Mouse (Mus musculus): ENCODE measurements around the gene Pigc.

The Pigc gene

DNA sequence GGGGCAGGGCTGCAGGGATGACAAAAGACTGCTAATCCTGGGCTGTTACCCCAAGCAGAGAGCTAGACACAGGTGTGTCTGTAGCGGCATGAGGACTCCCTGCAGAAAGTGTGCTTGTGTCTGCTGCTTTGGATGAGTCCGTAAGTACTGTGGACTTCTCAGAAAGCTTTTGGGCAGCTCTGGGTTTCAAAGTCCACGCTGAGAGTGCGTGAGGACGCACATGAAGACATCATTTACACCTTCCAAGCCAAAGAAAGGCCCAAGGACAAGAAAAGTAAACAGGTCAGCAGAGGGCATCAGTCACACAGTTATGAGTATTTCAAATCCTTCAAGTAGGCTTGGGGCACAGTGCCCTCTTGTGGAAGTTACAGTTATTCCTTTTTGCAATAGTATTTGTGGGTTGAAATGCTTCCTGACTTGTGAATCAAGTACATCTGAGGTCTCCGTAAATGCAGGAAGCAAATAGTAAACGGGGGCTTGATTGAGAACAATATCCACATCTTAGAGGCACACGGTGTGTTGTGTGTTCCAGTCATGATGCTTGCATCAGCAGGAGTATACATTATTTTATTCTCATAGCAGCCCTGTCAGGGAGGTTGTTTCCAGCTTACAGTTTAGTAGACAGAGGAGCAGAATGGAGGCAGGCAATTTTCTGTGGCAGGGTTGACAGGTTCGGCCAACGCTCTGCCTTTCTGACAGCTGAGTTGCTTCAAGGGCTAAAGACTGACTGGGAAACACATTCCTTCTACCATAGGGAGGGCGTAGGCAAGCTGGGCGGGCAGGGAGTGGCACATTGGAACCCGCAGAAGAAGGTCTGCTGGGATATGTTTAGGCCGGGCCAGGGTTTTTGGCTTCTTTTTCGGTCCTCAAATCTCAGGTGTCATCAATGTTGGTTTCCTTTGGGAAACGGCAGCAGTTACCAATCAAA, 7.5 kb downstream of the Pigc start:
- DNase-seq, result peak; percentile 87

DNA sequence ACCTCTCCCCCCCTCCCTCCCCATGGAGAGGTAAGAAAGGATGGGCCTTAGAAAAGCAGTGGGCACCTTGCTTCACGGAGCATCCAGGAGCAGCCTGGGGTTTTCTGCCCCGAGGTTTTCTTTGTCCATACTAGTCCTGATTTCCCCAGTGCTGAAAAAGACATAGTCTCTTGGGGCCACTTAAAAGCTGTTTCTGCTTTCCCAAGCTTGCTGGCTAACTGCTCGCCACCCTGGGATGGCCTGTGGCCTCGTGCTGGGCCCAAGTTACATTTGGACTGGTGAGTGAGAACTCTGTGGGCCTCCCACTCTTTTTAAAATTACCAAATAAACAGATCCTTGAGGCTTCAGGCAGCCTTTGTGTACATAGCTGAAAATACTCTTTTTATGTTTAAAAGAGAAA, 8.3 kb downstream of the Pigc start:
- DNase-seq, result no peak

DNA sequence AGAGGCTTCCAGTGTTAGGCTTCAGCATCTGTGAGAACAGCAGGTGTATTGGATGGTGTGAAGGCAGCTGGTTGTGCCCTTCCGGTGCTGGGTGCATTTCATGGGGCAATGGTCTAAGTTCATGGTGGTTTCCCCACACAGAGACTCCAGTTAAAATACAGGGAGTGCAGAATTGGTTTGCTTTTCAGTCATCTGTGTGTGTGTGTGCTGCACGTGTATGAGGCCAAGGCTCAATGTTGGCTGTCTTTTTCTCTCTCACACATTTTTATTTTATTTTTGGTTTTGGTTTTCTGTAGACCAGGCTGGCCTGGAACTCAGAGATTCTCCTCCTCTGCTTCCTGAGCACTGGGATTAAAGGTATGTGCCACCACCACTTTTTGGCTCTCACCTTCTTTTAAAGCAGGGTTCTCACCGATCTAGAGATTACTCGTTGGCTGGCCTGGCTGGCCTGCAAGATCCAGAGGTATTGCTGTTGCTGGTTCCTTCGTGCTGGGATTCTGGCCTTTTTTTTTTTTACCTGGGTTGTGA, 9.3 kb downstream of the Pigc start:
- DNase-seq, result no peak

DNA sequence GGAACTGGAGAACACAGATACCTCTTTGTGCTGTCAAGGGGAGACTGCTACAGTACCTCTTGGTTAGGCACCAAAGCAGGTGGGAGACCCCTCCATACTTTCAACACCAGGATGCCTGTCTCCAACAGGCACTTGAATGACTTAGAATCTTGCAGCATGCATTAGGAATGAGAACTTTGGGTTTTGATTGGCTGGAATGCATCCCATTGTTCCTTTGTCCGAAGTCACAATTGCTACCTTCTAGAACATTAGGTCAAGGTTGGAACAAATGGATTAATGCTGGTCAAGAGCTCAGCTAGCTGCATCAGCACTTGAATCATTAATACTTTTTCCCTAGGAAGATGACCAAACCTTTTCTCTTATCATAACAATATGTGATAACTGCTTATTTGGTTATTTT, 10.6 kb downstream of the Pigc start, which contains the start of gene 4930558K02Rik:
TSS of gene 4930558K02Rik (minus strand) at position 101 of the 400 bp plus-strand sequence.
- no peak for DNase-seq

DNA sequence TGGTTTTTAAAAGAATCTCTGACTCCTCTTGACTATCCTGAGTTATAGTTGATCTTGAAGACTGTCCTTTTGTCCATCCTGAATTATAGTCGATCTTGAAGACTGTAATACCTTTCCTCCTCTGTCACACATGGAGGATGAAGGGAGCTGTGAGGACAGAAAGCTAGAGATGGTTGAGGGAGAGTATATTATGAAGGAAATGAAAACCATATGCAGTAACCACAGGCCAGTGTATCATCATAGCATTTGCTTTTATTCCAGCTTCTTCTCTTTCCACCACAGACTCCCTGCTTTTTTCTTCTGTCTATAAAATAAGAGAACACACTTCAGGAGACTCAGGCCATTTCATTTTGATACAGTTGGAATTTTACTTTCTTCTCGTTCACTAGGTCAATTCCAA, 11.1 kb downstream of the Pigc start:
- DNase-seq, result no peak

DNA sequence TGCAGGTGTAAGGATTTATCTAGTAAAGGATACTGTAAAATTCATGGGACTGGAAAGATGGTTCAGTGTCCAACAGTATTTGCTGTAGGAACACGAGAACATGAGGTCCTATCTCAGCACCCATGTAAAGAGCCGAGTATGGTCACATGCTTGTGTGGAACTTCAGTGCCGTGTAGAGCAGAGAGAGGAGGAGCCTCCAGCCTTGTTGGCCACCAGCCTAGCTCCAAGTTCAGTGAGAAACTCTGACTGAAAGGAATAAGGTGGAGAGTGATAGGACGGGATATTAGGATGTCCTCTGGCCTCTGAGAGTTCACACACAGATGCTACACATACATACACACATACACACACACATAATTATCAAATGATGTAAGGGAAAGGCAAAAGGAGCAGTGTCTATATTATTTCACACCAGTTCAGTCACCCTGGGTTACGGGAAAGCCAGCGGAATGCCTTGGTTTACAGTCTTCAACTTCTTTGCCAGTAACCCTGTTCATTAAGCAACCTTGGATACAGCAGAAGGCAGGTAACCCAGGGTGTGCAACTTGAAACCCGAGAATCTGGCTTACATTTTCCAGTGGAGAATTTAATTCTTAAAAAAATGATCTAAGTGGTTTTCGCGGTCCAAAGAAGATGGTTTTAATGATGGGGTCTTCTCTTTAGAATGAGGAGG, 11.8 kb downstream of the Pigc start:
- DNase-seq, result no peak

DNA sequence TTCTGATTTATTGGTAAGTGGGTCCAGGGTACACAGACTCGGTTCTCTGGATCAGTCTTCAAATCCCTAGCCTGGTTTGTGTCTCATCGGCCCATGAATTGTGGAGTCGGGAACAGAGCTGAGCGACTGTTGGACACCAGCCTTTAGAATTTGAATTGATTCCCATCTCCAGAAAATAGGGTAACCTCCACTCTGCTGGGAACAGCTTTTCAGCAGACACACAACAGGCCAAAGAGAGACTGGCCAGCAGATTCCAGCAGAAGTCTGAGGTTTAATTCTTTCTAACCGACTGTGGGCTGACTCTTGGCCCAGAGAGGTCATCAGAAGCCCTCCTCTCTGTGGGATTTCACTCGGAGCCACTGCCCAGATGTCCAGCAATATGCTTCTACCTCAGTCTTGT, 14.5 kb downstream of the Pigc start:
- no peak for DNase-seq

DNA sequence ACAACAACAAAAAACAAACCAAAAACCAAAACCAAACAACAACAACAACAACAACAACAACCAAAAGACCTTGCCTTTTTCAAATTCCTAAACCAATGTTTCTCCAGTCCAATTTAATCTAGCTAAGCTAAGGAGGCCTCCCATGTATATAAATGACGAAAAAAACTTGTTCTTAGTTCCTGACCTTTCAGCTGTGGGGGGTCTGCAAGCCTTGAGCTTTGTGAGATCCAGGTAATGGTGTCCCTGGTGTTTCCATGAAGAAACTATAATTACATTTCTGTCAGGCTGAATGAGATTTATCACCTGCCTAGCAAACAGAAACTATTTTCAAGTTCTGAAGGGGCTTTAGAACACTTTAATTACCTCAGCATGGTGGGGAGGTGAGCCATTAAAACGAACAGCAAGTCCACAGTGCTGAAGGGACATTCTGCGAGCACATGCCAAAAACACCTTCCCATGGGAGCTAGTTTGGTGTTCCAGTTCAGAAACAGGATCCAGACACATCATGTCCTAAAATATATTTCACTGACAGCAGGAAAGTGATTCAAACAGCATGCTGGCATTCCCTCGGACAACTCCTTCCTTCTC, 15.1 kb downstream of the Pigc start:
- DNase-seq, result no peak

DNA sequence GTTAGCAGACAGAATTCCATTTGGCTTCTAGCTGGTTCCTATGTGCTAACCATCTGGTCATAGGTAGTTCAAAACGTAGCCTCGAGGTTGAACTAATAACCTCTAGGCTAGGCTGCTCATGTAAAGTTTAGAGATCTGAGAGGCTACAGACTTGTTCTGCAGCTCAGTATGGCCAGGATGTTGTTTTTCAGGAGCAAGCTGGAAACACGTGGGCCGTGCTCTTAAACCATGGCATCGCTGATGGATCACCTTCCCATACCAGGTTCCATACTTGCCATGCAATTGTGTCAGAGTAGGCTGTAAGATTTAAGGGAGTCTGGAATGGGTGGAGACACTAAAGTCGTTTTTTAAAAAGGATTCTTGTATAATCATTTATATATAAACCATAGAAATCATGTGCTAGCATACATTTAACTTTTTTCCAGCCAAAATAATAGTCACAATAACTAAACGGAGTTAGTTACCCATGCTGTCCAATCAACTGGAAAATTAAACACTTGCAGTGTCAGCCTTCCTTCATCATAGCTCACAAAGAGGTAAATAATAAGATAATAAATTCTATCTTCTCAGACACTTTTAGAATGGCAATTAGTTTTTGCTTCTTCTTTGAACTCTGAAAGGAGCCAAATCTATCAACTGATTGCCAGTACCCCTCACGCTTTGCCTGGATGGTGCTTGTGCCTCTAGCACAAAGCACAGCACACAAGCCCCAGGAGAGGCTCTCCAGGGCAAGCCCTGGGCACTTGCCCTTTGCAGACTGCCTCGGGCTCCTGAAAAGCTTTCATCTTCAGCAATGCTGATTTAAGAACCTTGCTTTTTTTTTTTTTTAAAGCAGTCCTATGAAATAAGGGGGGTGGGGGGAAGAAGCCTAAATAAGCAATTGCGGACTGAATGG, 21.9 kb downstream of the Pigc start:
- DNase-seq, result no peak

DNA sequence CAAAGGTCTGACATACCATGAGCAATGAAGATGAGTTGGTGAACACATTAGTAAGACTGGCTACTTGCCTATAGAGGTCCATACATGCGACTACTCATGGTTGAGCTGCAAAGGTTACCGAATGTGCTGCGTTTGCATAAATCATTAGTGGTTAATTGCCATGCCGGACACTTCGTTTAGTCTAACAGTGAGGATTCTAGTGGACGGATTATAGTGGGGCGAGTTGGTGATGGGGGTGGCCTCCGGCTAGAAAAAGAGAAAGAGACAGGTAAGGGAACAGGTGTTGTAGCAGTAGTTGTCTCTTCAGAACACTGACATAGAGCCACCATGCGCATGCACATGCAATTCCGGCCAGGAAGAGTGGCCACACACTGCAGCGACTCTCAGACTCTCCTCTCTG, 22.9 kb downstream of the Pigc start:
- DNase-seq, result no peak

DNA sequence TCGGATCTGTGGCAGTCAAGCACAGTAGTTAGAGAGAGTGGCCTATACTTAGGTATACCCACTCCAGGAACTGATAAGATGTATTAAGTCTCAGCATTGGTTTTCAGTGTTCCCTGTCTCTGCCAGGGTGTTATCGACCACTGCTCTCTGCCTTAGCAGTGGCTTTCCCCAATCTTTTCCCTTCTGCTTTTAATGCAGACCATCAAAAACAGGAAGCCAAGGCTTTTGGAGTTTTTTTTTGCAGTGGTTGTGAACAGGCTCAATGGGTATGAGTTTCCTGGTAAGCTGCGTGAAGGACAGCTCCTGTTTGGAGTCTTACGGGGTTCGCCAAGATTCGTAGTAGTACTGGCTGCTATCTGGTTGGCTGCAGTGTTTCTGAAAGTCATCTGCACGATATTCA, 23.4 kb downstream of the Pigc start:
- no peak for DNase-seq

DNA sequence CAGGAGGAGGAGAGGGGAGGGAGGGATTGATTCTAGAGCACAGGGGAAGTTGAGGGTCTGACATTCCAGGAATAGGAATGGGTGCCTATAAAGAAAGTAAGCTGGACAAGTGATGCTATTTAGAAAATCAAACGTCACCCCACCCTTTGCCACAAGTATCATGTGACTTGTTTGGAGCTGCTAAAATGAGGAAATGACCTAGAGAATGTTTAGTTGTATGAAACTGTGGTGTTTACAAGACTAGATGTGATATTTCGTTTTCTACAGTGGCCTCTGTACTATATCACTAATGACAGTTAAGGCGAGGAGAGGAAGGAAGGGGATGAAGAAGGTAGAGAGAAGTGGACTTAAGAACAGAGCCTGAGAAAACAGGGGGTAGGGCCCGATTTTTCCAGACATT, 29.8 kb downstream of the Pigc start:
- DNase-seq, result no peak

DNA sequence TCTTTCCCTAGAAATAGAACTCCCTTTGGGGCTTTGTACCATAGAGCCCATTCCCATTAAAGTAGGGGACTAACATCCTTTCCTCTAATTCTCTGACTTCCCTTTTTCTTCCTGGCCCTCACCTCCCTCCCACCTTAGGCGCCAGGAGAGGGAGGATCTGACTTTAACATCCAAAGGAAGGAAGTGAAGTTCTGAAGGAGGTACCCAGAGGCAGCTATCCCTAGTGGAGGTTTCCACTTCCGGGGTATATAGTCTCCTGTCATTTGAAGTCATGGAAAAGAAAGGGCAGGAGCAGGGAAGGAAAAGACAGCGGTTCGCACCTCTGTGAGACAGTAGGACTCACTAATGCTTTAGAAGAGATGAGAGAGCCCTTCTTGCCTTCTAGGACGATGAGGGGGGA, 30.4 kb downstream of the Pigc start:
- peak; percentile 12 for DNase-seq

DNA sequence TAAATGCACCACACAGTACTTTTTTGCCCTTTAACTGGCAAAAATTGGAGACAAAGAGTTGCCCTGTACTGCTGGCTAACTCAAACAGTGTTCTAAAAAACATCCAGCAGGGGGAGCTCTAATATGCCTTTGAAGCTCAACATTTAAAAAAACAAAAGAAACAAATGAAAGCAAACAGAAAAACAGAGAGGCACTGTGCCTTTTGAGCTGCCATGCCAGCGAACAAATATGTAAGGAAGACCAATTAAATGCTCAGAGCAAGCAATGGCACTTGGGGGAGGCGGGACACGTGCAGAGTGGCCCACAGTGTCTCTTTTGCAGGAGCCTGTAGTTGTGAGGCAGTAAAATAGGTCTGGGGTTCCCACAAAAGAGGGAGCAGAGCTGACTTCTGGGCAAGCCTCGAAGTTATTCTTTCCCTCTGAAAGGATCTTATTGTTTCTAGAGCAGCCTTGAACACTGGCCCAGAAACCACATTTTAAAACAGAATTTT, 30.9 kb downstream of the Pigc start:
- DNase-seq, result peak; percentile 65

DNA sequence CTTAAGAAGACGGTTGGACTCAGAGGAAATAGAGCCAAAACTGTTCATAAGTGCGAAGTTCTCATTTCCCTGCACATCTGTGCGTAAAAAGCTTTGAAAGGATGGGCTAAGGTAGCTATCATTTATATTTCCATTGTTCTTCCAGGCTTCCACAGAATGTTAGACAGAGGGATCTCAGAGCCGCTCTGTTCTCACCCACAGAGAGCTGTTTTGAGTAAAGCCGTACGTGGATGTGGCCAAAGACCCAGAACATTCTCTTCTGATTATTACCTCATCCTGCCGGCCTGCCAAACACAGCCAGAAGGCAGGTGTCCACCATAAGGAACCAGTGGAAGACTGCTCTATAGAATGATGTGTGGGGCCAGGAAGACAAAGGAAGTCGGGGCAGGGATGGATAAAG, 32.3 kb downstream of the Pigc start:
- no peak for DNase-seq

DNA sequence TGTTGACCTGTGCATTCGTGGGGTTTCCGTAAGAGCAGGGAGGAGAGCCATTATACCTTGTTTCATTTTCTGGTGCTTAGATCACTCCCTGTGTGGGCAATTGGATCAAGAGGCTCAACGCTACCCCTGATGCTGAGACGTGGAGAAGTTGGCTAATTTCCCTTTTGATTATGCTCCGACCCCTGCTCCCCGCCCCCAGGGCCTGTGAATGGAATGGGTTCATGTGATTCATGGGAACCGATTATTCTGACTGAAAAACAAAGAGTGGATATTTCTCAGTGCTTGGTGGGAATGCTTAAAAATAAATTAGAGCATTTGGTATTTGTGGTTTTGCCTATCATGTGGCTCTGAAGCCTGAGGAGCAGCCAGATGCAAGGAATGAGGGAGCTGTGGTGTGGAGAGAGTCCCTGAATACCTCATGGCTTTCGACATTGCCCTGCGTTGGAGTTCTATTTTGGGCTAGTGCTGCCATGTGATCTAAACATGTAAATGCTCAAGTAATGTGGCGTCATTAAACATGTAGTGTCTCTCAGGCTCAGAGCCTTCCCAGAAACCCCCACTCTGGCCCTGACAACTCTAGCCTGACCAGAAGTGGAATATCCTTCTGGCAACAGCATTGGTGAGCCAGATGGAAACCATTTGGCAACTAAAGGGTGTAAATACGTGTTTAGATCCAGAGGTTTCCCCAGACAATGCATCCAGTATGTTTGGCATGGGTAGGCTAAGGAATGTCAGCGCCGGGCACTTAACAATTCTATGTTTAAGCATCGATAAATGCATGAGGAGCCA, 34.9 kb downstream of the Pigc start:
- no peak for DNase-seq

DNA sequence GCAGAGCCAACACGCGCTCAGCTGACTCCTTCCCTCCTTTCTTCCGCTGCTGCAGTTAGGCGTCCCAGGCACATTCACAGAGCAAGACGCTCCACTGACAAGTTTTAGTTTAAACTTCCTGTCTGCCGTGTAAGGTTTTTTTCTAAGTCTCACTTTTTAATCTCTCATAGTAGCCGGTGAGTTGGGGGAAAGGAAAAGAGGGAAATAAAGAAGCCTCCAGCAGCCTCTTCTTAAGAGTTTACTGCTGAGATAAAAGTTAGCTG, 35.5 kb downstream of the Pigc start:
- DNase-seq, result peak; percentile 20

DNA sequence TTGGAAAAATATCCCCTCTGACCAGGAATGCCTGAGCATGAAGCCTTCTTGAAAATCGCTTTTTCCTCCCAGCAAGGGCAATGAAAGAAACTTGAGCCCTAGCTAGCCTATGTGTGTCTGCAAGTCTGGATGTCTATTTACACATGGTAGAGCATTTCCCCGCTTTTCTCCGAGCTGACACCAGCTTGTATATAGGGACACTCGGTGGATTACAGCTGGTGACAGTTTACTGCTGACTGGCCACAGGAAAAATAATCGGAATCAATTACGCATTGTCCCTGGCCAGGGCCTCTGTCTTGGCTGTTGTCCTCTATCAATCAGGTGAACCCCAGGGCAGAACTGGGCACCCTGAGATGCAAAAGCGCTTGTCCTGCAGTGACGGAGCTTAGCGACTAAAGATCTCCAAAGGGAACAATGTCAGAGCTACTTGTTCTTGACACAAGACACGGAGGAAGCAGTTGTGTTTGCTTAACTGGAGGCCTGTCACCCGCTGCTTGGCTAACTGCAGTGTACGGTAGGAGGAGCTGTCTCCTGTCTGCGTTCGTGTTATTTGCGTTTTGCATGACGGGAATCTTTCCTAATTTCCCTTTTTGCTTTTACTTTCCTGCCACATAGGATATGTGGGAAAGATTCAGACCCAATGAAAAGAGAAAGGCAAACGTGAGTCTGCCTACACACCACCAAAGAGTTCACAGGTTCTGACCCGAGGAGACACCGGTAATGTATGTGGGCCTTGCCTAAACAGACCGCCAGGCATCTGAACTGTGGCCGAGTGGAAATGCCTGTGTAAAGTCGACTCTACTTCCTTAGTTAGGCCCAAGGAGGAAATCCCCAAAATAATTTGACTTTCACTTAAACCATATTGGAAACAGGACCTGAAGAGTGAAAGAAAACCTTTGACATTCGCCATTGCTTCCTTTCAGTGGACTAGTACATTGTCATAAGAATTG, 36.1 kb downstream of the Pigc start:
- peak; percentile 28 for DNase-seq

DNA sequence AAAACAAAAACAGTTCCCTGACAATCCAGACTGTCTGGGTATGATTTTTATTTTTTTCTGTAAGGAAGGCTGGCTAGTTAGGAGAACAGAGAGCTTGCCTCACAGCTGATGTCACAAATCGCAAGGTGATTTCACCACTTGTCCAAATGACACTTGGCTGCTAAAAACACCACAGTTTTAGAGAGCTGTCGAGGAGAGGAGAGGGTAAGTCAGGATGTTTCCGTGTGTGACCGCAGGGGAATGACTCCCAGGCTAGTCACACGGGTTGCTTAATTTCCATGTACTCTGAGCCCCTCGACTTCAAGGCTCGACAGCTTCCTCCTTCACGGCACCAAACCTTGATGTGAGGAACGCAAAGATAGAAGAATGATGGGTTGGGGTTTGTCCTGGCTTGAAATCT, 37.1 kb downstream of the Pigc start:
- DNase-seq, result no peak

DNA sequence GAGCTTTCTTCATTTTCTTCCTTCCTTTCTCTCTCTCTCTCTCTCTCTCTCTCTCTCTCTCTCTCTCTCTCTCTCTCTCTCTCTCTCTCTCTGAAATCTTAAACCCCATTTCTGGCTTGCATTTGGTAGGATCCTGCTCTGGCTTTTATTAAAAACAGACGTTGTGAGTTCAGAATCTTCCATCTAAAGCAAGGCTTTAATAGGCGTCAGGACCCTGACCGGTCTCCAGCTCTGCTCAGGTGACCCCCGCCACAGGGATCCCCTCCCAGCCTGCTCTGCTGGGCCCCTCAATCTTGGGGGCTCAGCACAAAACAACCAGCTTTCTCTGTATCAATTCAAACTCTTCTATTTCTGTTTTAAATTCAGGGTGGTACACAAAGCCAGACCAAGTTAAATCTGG, 39.2 kb downstream of the Pigc start:
- no peak for DNase-seq

DNA sequence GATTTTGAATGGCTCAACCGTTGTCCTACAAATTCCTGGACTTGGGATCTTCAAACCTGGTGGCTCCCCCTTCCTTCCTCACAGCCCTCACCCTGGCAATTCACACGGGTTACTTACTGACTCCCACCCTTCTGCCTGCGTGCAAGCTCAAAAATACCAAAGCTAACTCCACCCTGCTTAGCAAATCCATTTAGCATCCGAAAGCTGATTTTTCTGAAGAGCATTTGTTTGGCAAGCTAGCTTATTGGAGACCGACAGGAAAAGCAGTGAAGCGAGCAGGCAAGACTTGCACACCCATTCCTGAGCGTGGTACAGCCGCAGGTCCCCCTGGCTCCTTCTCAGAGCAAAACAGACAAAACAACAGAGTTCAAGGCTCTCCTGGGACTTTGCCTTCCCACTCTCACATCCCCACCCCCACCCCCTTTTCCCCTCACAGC, 39.7 kb downstream of the Pigc start:
- DNase-seq, result no peak

All from thymus, postnatal 14 days (tissue).